Mouse (Mus musculus): ENCODE results near the gene Loxl4. TPM values are rescaled to one million over a fixed set of nuclear protein-coding genes. Genes with fewer than 3 reads are reported as not detected.

Loxl4 gene
- polyA plus RNA-seq (2015; fragmentation: Nextera tagmentation; extraction: Ambion mirVana): 0.11 and 0.13 TPM in 2 replicates

DNA sequence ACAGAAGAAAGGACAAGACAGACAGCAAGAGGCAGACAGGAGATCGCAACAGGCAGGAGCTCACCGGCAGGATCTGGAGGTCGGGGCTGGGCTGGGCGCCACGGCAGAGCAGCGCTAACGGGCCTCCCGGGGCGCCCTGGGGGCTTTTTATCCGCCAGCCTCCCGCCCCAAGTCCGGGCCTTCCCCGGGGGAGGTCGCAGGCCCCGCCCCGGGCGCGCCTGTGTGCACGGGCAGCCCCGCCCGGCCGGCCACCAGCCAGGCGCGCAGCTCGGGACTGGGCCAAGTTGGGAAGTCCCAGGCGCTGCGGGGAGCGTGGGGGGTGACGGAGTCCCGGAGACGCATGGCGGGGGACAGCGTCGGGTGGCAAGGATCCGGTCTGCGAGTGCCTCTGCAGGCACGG, at the start of gene Loxl4:
Gene Loxl4 (minus strand): TSS at position 160 of the 400 bp plus-strand sequence.
- Histone ChIP-seq H3K4me1 (peaks cover 8% of the 10 kb centered on the region; the same call in 1 of the 2 replicates), H3K4me2 (peak within 1 kb of the TSS; percentile 64), H3K36me3 (ENCODE audit: poor library complexity, severe bottlenecking) (no peaks in the 10 kb centered on the region), H3K27ac (no peak within 1 kb of the TSS), H3K27me3 (peaks cover 26% of the 10 kb centered on the region), H3K9ac (peak within 1 kb of the TSS; percentile 47; the same call in 1 of the 2 replicates), H3K4me3 (peak within 1 kb of the TSS; percentile 36), H3K9me3 (replicated peaks) (no peaks in the 10 kb centered on the region)
- ATAC-seq: no peak
- 1% methylated on average over 37 of the region's 37 CpGs for WGBS

DNA sequence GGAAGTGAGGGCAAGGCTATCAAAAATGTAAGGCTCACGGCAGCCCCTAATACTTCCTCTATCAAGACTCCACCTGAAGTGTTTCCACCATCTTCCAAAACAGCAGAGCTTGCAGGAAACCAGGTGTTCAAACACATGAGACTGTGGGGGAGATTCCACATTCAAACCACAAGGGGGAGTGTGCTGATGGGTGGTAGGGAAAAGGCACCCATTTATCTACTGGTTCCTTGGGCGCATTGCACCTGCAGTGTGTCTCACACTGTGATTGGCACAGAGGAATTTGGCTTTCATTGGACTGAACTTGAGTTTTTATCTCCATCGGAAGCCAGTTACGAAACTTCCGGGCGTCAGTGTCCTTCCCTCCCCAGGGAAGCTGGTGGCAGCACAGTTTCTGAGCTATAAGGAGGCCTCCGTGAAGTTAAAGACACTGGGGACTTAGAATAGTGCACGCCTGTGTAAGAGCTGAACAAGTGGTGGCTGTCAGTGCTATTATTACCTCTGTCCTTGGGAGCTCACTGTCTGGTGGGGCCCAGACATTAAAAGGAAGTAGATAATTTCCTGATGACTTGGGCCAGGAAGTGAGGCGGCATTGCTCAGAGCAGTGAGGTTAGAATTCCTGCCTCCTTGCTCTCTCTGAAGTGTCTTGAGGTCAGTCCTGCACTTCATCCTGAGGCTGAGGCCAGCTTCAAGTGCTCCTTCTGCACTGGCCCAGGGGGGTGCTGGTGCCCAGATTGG, 49.0 kb upstream of the Loxl4 start:
- Histone ChIP-seq H3K9me3 (replicated peaks) (no peaks in the 10 kb centered on the region), H3K36me3 (ENCODE audit: poor library complexity, severe bottlenecking) (no peaks in the 10 kb centered on the region), H3K9ac (no peak overlapping the region), H3K27ac (no peak overlapping the region), H3K4me2 (no peak overlapping the region), H3K4me1 (peaks cover 13% of the 10 kb centered on the region), H3K27me3 (peaks cover 34% of the 10 kb centered on the region), H3K4me3 (no peak overlapping the region)
- no peak for ATAC-seq
- 90% methylated on average over 9 of the region's 9 CpGs for whole genome bisulfite sequencing

DNA sequence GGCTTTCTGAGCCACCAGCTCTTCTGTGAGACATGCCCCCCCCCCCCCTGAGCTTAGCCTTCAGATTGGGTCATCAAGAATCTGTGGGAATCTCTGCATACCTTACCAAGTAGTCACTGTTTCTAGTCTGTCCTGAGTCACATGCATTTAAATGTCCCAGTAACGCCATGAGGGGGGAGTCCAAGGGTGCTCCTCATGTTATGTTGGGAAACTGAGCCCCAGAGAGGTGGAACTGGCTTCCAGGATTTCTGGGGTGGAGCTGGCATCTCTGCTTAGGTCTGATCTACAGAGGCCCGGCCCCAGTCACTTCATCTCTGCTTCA, 47.6 kb upstream of the Loxl4 start:
- Histone ChIP-seq H3K27ac (no peak overlapping the region), H3K9me3 (replicated peaks) (no peaks in the 10 kb centered on the region), H3K9ac (no peak overlapping the region), H3K4me2 (no peak overlapping the region), H3K36me3 (ENCODE audit: poor library complexity, severe bottlenecking) (no peaks in the 10 kb centered on the region), H3K4me3 (no peak overlapping the region), H3K27me3 (peaks cover 43% of the 10 kb centered on the region), H3K4me1 (peaks cover 13% of the 10 kb centered on the region)
- 89% methylated on average over 2 of the region's 2 CpGs for WGBS
- no peak for ATAC-seq

DNA sequence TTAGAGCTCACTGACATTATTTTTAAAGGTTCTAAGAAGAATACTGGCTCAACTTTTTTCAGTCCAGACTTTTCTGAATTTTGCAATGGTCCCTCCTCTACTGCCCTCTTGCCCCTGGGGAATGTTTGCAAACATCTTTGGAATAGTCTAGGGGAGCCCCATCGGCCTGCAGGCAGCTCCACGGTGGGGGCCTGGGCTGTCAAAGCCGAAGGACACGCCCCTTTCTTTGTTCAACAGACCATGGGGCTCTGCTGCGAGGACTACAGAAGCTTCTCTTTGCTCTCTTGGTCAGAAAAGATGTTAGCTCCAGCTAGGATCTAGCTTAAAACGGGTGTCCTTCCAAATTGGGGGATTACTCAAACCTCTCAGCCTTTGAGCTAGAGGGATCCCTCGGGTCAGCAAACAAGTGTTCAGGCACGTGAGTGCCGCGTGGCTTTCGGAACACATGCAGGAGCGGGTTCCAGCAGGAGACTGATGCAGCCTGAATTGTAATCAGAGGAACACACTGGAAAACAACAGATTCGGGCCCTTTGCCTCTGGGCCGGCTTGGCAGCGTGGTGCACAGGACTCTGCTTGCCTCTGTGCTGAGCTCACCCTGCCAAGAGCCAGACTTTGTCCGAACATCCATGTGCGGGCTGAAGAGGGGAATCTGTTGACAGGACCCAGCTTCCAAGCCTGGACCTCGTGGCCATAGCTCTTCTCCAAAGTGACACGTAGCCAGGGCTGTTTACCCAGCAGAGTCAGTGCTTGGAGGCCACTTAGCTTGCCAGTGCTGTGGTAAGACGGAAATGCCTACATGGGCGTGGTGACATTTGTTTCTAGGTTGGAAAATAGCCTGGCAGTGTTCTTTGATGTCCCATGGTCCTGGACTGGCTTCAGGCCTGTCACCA, 47.0 kb upstream of the Loxl4 start:
- Histone ChIP-seq H3K4me2 (peak overlapping the region; percentile 19), H3K36me3 (ENCODE audit: poor library complexity, severe bottlenecking) (no peaks in the 10 kb centered on the region), H3K4me1 (peaks cover 13% of the 10 kb centered on the region), H3K9me3 (replicated peaks) (no peaks in the 10 kb centered on the region), H3K27ac (no peak overlapping the region; the same call in 1 of the 2 replicates), H3K27me3 (peaks cover 44% of the 10 kb centered on the region), H3K4me3 (no peak overlapping the region), H3K9ac (peak overlapping the region; percentile 45; the same call in 1 of the 2 replicates)
- 21% methylated on average over 21 of the region's 21 CpGs for WGBS
- ATAC-seq: peak; percentile 31

DNA sequence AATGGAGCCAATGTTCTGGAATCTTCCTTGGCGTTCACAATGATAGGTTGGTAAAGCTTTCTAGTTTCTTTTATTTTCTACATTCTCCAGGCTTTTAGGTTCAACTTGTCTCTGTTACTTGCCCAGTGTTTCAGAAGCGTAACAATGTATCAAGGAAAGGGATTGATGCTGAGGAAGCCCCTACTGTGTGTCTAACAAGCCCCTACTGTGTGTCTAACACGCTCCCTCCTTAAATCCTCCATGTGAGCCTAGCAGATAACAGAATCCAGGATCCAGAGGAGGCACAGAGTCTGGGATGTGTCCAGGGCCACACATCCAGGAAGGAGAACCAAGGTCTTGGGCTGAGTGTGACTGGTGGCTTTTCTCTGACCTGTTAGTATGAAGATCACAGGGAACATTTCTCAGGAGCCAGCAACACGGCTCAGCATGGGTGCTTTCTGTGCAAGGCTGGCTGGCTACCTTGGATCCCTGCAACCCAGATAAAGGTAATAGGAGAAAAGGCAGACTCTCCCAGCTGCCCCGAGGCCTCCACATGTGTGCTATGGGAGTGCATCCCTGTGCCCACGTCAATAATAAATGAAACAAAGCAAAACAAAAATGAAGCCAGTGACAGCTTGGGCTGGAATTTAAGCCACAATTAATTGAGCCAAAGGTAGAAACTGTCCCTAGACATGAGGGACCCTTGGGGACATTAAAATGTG, 46.0 kb upstream of the Loxl4 start:
- ATAC-seq: no peak
- H3K9me3 ChIP-seq (replicated peaks): no peaks in the 10 kb centered on the region
- no peaks in the 10 kb centered on the region for H3K36me3 ChIP-seq (ENCODE audit: poor library complexity, severe bottlenecking)
- no peak overlapping the region for H3K4me3 ChIP-seq
- WGBS: 74% methylated on average over 6 of the region's 6 CpGs
- peaks cover 13% of the 10 kb centered on the region for H3K4me1 ChIP-seq
- peaks cover 46% of the 10 kb centered on the region for H3K27me3 ChIP-seq
- no peak overlapping the region for H3K27ac ChIP-seq
- H3K4me2 ChIP-seq: no peak overlapping the region
- H3K9ac ChIP-seq: no peak overlapping the region

DNA sequence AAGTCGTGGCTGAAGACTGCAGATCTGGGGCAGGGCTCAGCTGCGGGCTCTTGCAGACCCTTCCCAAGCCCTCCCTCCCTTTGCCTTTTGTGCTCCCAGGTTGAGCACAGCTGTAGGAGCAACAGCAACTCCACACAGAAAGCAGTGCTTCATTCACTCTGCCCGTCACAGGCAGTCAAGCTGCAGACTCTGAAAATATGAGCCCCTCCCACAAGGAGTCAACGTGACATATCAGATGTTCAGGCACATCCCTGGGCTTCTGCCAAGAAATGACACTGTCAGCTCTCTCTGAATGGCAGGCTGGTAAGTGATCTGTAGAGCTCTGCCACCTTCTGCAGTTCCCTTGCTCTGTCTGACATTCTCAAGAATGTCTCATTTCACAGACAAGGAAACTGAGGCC, 45.2 kb upstream of the Loxl4 start:
- Histone ChIP-seq H3K4me2 (no peak overlapping the region), H3K9me3 (replicated peaks) (no peaks in the 10 kb centered on the region), H3K27ac (no peak overlapping the region), H3K4me3 (no peak overlapping the region), H3K27me3 (peaks cover 39% of the 10 kb centered on the region), H3K9ac (no peak overlapping the region), H3K36me3 (ENCODE audit: poor library complexity, severe bottlenecking) (no peaks in the 10 kb centered on the region), H3K4me1 (peaks cover 13% of the 10 kb centered on the region)
- 32% methylated on average over 4 of the region's 4 CpGs for WGBS
- peak; percentile 75 for ATAC-seq

DNA sequence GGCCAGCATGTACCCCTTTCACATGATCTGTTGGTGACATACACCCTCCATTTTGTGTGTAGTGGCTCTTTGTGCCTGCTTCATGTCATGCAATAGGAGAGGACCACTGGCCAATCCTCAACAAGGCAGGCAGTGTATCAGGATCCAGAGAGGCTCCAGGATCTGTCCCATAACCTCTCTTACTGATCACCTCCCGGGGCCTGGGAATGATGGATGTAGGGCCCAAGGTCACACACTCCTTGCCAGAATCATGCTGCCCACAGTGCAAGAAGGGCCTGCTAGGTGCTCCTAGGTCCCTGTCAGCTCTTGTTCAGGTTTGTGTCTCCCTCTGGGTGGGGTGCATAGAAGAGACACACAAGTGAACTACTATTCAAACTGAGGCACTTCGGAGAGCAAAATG, 44.7 kb upstream of the Loxl4 start:
- H3K27ac ChIP-seq: peak overlapping the region; percentile 40; the same call in 1 of the 2 replicates
- H3K27me3 ChIP-seq: peaks cover 39% of the 10 kb centered on the region
- 90% methylated on average over 2 of the region's 2 CpGs for whole genome bisulfite sequencing
- H3K4me2 ChIP-seq: no peak overlapping the region
- H3K4me3 ChIP-seq: no peak overlapping the region
- peaks cover 16% of the 10 kb centered on the region for H3K4me1 ChIP-seq
- H3K9ac ChIP-seq: no peak overlapping the region
- ATAC-seq: no peak
- H3K9me3 ChIP-seq (replicated peaks): no peaks in the 10 kb centered on the region
- H3K36me3 ChIP-seq (ENCODE audit: poor library complexity, severe bottlenecking): no peaks in the 10 kb centered on the region

DNA sequence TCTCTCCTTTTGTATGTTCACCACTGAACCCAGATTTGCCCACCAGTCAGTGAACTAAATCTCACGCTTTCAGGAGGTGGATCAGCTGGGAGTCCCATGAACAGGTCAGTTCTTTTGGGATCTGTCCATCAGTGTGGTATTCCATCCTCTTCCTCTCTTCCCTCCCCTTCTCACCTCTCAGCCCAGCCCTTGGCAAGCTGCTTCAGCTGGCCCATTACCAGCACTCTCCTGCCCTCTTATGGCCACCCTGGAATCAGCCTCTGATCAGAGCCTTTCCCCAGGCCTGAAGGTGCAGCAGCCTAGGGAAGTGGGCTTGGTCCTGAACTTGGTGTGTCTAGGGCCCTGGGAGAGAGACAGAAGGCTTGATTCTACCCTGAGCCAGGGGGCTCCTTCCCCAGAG, 42.4 kb upstream of the Loxl4 start:
- peak; percentile 52 for ATAC-seq
- 33% methylated on average over 1 of the region's 1 CpGs for WGBS
- Histone ChIP-seq H3K4me2 (no peak overlapping the region), H3K4me3 (no peak overlapping the region), H3K9ac (no peak overlapping the region), H3K27me3 (peaks cover 37% of the 10 kb centered on the region), H3K27ac (no peak overlapping the region), H3K9me3 (replicated peaks) (no peaks in the 10 kb centered on the region), H3K36me3 (ENCODE audit: poor library complexity, severe bottlenecking) (no peaks in the 10 kb centered on the region), H3K4me1 (peaks cover 12% of the 10 kb centered on the region)

DNA sequence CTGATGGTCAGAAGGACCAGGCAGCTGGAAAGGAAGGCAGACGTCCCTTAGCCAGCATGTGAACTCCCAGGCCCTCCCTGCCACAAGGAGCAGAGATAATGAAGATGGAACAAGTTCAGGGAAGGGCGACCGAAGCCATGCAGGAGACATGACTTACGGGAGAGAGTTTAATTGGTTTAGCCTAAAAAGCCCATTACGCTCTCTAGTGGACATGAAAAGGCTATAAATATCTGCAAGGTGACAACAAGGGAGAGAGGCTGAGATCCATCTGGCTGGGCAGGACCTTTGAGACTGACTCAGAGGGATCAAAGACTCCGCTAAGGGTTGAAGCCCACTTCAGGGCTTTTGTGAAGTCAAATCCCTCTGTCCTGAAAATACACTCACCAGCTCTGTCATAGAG, 40.5 kb upstream of the Loxl4 start:
- no peaks in the 10 kb centered on the region for H3K9me3 ChIP-seq (replicated peaks)
- WGBS: 23% methylated on average over 6 of the region's 6 CpGs
- ATAC-seq: no peak

DNA sequence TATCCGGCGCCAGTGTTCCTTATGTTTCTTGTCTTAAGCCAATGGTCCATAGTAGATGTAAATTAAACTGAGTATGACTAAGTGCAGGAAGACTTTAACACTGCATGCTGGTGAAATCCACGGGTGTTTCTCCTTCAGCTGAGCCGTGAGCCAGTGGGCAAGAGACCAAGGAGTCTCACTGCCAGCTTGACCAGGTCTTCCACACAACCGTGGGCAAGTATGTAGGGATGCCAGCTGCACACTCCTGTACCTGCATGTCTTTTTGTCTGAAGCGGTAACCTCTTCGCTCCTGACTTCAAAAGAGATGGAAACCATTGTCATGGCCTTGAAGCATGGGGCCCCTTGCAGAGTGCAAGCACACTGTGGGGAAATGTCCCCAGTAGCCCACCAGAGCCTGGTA, 39.8 kb upstream of the Loxl4 start:
- Histone ChIP-seq H3K27ac (no peak overlapping the region), H3K36me3 (ENCODE audit: poor library complexity, severe bottlenecking) (no peaks in the 10 kb centered on the region), H3K4me1 (0 out of 2 replicates have a peak, but pooled peaks cover 3% of the 10 kb centered on the region), H3K27me3 (peaks cover 25% of the 10 kb centered on the region), H3K9ac (no peak overlapping the region), H3K9me3 (replicated peaks) (no peaks in the 10 kb centered on the region), H3K4me2 (no peak overlapping the region), H3K4me3 (no peak overlapping the region)
- no peak for ATAC-seq
- 72% methylated on average over 7 of the region's 7 CpGs for WGBS

More for the DNA sequence above, 40.5 kb upstream of the Loxl4 start:
- H3K4me3 ChIP-seq: no peak overlapping the region
- no peak overlapping the region for H3K9ac ChIP-seq
- no peaks in the 10 kb centered on the region for H3K36me3 ChIP-seq (ENCODE audit: poor library complexity, severe bottlenecking)
- H3K4me2 ChIP-seq: no peak overlapping the region
- 0 out of 2 replicates have a peak, but pooled peaks cover 3% of the 10 kb centered on the region for H3K4me1 ChIP-seq
- no peak overlapping the region for H3K27ac ChIP-seq
- peaks cover 27% of the 10 kb centered on the region for H3K27me3 ChIP-seq

DNA sequence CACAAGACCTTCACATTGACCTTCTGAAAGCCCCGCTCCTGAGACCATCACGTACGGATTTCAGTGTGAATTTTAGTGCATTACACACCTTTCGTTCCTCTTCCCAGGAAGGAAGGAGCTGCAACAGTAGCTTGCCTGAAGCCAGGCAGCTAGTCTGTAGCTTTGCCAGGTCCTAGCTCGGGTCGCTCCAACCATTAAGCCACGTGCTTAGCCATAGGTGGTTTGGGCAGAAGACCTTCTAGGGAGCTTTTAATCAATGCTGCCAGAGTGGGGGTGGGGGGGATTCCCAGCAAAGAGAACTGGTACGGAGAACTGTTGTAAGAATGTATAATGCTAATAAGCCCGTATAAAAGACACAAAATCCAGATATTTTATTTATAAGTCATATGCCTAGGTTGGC, 27.6 kb upstream of the Loxl4 start:
- 0 out of 2 replicates have a peak, but pooled peaks cover 7% of the 10 kb centered on the region for H3K4me1 ChIP-seq
- WGBS: 86% methylated on average over 9 of the region's 9 CpGs
- no peaks in the 10 kb centered on the region for H3K36me3 ChIP-seq (ENCODE audit: poor library complexity, severe bottlenecking)
- H3K27me3 ChIP-seq: no peaks in the 10 kb centered on the region
- H3K4me2 ChIP-seq: no peak overlapping the region
- H3K4me3 ChIP-seq: no peak overlapping the region
- H3K9ac ChIP-seq: no peak overlapping the region
- no peaks in the 10 kb centered on the region for H3K9me3 ChIP-seq (replicated peaks)
- H3K27ac ChIP-seq: no peak overlapping the region
- no peak for ATAC-seq

DNA sequence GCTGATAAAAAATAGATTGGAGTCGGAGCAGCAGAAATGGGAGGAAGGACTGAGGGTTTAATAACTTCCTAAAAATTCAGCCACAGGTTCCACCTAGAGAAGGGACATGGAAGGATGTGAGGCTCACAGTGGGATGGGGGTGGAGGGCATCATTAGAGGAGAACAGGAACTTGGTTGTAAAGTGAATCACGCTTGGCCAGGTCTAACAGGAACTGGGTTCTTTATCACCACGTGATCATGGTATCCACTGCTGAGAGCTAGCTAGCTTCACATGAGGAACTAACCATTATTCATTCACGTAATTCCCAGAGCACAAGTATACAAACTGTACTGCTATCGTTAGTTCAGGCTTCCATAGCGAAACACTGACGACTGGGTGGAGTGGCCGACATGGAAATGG, 26.9 kb upstream of the Loxl4 start:
- H3K9me3 ChIP-seq (replicated peaks): no peaks in the 10 kb centered on the region
- H3K27ac ChIP-seq: no peak overlapping the region
- 84% methylated on average over 8 of the region's 8 CpGs for WGBS

More for the DNA sequence above, 26.9 kb upstream of the Loxl4 start:
- Histone ChIP-seq H3K4me3 (no peak overlapping the region), H3K4me1 (0 out of 2 replicates have a peak, but pooled peaks cover 7% of the 10 kb centered on the region), H3K9ac (no peak overlapping the region), H3K4me2 (no peak overlapping the region), H3K36me3 (ENCODE audit: poor library complexity, severe bottlenecking) (no peaks in the 10 kb centered on the region), H3K27me3 (no peaks in the 10 kb centered on the region)
- no peak for ATAC-seq

Data from forebrain, embryonic 13.5 days (tissue).